Mouse (Mus musculus): ENCODE measurements around the gene Timd4. TPM values are rescaled to one million over a fixed set of nuclear protein-coding genes. Genes with fewer than 3 reads are reported as not detected.

Timd4 gene
- 7.9 and 9.9 TPM in 2 replicates for polyA plus RNA-seq (2015; fragmentation: Nextera tagmentation; extraction: Ambion mirVana)

GRCm38 (mm10) chr11:46810511-46810910 lies at the start of gene Timd4:
Gene Timd4, plus strand, starts transcription at chr11:46810800.
- H3K27ac ChIP-seq (ENCODE audit: low read depth), result no peak within 1 kb of the TSS
- ATAC-seq (no peak), DNase-seq (no peak)
- no peaks in the 10 kb centered on the region for H3K36me3 ChIP-seq (replicated peaks; ENCODE audit: insufficient read depth, low read length)
- TF ChIP-seq EP300 (IDR thresholded peaks at IDR 0.05; ENCODE audit: low read depth), result no peak
- TF ChIP-seq CTCF (IDR thresholded peaks at IDR 0.05; ENCODE audit: low read depth), result no peak
- no peaks in the 10 kb centered on the region for H3K27me3 ChIP-seq (ENCODE audit: insufficient read depth, low read length)
- H3K4me1 ChIP-seq (ENCODE audit: insufficient read depth), result no peaks in the 10 kb centered on the region
- H3K9ac ChIP-seq (replicated peaks), result no peak within 1 kb of the TSS
- no peaks in the 10 kb centered on the region for H3K9me3 ChIP-seq (ENCODE audit: low read length)
- 58% methylated on average over 5 of the region's 5 CpGs for WGBS (ENCODE audit: insufficient replicate concordance)
- H3K4me2 ChIP-seq (ENCODE audit: low read depth, low read length), result no peak within 1 kb of the TSS
- H3K4me3 ChIP-seq (ENCODE audit: low read depth, low read length), result no peak within 1 kb of the TSS

GRCm38 (mm10) chr11:46776879-46777278 lies 33.7 kb upstream of the Timd4 start:
- H3K4me1 ChIP-seq (ENCODE audit: insufficient read depth), result no peaks in the 10 kb centered on the region
- TF ChIP-seq EP300 (IDR thresholded peaks at IDR 0.05; ENCODE audit: low read depth) (no peak), CTCF (IDR thresholded peaks at IDR 0.05; ENCODE audit: low read depth) (no peak)
- no peaks in the 10 kb centered on the region for H3K9me3 ChIP-seq (ENCODE audit: low read length)
- no peak for ATAC-seq
- no peak overlapping the region for H3K9ac ChIP-seq (replicated peaks)
- no peak for DNase-seq
- H3K36me3 ChIP-seq (replicated peaks; ENCODE audit: insufficient read depth, low read length), result no peaks in the 10 kb centered on the region
- 50% methylated on average over 3 of the region's 3 CpGs for WGBS (ENCODE audit: insufficient replicate concordance)
- no peak overlapping the region for H3K4me3 ChIP-seq (ENCODE audit: low read depth, low read length)
- no peak overlapping the region for H3K27ac ChIP-seq (ENCODE audit: low read depth)
- no peak overlapping the region for H3K4me2 ChIP-seq (ENCODE audit: low read depth, low read length)
- H3K27me3 ChIP-seq (ENCODE audit: insufficient read depth, low read length), result no peaks in the 10 kb centered on the region

- Histone ChIP-seq H3K4me3 (ENCODE audit: low read depth, low read length) (no peak overlapping the region), H3K4me2 (ENCODE audit: low read depth, low read length) (no peak overlapping the region), H3K9me3 (ENCODE audit: low read length) (no peaks in the 10 kb centered on the region), H3K9ac (replicated peaks) (no peak overlapping the region), H3K27ac (ENCODE audit: low read depth) (no peak overlapping the region), H3K4me1 (ENCODE audit: insufficient read depth) (no peaks in the 10 kb centered on the region), H3K27me3 (ENCODE audit: insufficient read depth, low read length) (no peaks in the 10 kb centered on the region), H3K36me3 (replicated peaks; ENCODE audit: insufficient read depth, low read length) (no peaks in the 10 kb centered on the region)
- TF ChIP-seq EP300 (IDR thresholded peaks at IDR 0.05; ENCODE audit: low read depth) (no peak), CTCF (IDR thresholded peaks at IDR 0.05; ENCODE audit: low read depth) (peak; percentile 33)
- DNase-seq (no peak), ATAC-seq (no peak)
- 76% methylated on average over 2 of the region's 2 CpGs for WGBS (ENCODE audit: insufficient replicate concordance)
Observed at GRCm38 (mm10) chr11:46779811-46780210, 30.8 kb upstream of the Timd4 start.

GRCm38 (mm10) chr11:46804440-46804839 lies 6.2 kb upstream of the Timd4 start:
- no peak overlapping the region for H3K4me2 ChIP-seq (ENCODE audit: low read depth, low read length)
- no peaks in the 10 kb centered on the region for H3K9me3 ChIP-seq (ENCODE audit: low read length)
- H3K4me3 ChIP-seq (ENCODE audit: low read depth, low read length), result no peak overlapping the region
- ATAC-seq (no peak), DNase-seq (no peak)
- H3K27ac ChIP-seq (ENCODE audit: low read depth), result no peak overlapping the region
- no peaks in the 10 kb centered on the region for H3K36me3 ChIP-seq (replicated peaks; ENCODE audit: insufficient read depth, low read length)
- no peaks in the 10 kb centered on the region for H3K27me3 ChIP-seq (ENCODE audit: insufficient read depth, low read length)
- no peak overlapping the region for H3K9ac ChIP-seq (replicated peaks)
- H3K4me1 ChIP-seq (ENCODE audit: insufficient read depth), result no peaks in the 10 kb centered on the region
- no peak for TF ChIP-seq CTCF (IDR thresholded peaks at IDR 0.05; ENCODE audit: low read depth)
- no peak for TF ChIP-seq EP300 (IDR thresholded peaks at IDR 0.05; ENCODE audit: low read depth)
- 75% methylated on average over 2 of the region's 2 CpGs for WGBS (ENCODE audit: insufficient replicate concordance)

GRCm38 (mm10) chr11:46817692-46818091 lies 7.1 kb downstream of the Timd4 start:
- Histone ChIP-seq H3K27me3 (ENCODE audit: insufficient read depth, low read length) (no peaks in the 10 kb centered on the region), H3K9ac (replicated peaks) (no peak overlapping the region), H3K36me3 (replicated peaks; ENCODE audit: insufficient read depth, low read length) (no peaks in the 10 kb centered on the region), H3K4me1 (ENCODE audit: insufficient read depth) (no peaks in the 10 kb centered on the region), H3K4me2 (ENCODE audit: low read depth, low read length) (no peak overlapping the region), H3K9me3 (ENCODE audit: low read length) (no peaks in the 10 kb centered on the region), H3K4me3 (ENCODE audit: low read depth, low read length) (no peak overlapping the region), H3K27ac (ENCODE audit: low read depth) (no peak overlapping the region)
- ATAC-seq (no peak), DNase-seq (no peak)
- 76% methylated on average over 5 of the region's 5 CpGs for WGBS (ENCODE audit: insufficient replicate concordance)
- no peak for TF ChIP-seq EP300 (IDR thresholded peaks at IDR 0.05; ENCODE audit: low read depth)
- TF ChIP-seq CTCF (IDR thresholded peaks at IDR 0.05; ENCODE audit: low read depth), result no peak

- Histone ChIP-seq H3K4me1 (ENCODE audit: insufficient read depth) (no peaks in the 10 kb centered on the region), H3K4me3 (ENCODE audit: low read depth, low read length) (no peak overlapping the region), H3K27ac (ENCODE audit: low read depth) (no peak overlapping the region), H3K27me3 (ENCODE audit: insufficient read depth, low read length) (no peaks in the 10 kb centered on the region), H3K36me3 (replicated peaks; ENCODE audit: insufficient read depth, low read length) (no peaks in the 10 kb centered on the region), H3K9ac (replicated peaks) (no peak overlapping the region), H3K4me2 (ENCODE audit: low read depth, low read length) (no peak overlapping the region), H3K9me3 (ENCODE audit: low read length) (no peaks in the 10 kb centered on the region)
- DNase-seq, result no peak
- WGBS (ENCODE audit: insufficient replicate concordance), result 36% methylated on average over 4 of the region's 4 CpGs
- no peak for ATAC-seq
- TF ChIP-seq CTCF (IDR thresholded peaks at IDR 0.05; ENCODE audit: low read depth), result no peak
- TF ChIP-seq EP300 (IDR thresholded peaks at IDR 0.05; ENCODE audit: low read depth), result no peak
Observed at GRCm38 (mm10) chr11:46819930-46820329, 9.3 kb downstream of the Timd4 start.

- Histone ChIP-seq H3K4me1 (ENCODE audit: insufficient read depth) (no peaks in the 10 kb centered on the region), H3K27ac (ENCODE audit: low read depth) (no peak overlapping the region), H3K4me2 (ENCODE audit: low read depth, low read length) (no peak overlapping the region), H3K4me3 (ENCODE audit: low read depth, low read length) (no peak overlapping the region), H3K9me3 (ENCODE audit: low read length) (no peaks in the 10 kb centered on the region), H3K36me3 (replicated peaks; ENCODE audit: insufficient read depth, low read length) (no peaks in the 10 kb centered on the region), H3K9ac (replicated peaks) (no peak overlapping the region), H3K27me3 (ENCODE audit: insufficient read depth, low read length) (no peaks in the 10 kb centered on the region)
- TF ChIP-seq CTCF (IDR thresholded peaks at IDR 0.05; ENCODE audit: low read depth) (no peak), EP300 (IDR thresholded peaks at IDR 0.05; ENCODE audit: low read depth) (no peak)
- ATAC-seq, result no peak
- WGBS (ENCODE audit: insufficient replicate concordance), result 55% methylated on average over 2 of the region's 2 CpGs
- DNase-seq, result no peak
Observed at GRCm38 (mm10) chr11:46830348-46830747, 19.7 kb downstream of the Timd4 start.
